Mouse (Mus musculus) heart, postnatal 0 days (tissue): ENCODE measurements around the gene Tmem268.

Source experiments
- CTCF ChIP-seq: IDR thresholded peaks from 2 replicates; pipeline ENCODE4 v1.5.1; 2016; ENCODE audit warnings: antibody characterized with exemption, control low read depth, low read depth
- EP300 ChIP-seq: IDR thresholded peaks from 2 replicates; pipeline ENCODE4 v1.6.1; 2016; ENCODE audit warnings: antibody characterized with exemption, low read depth

- TF ChIP-seq CTCF (no peak), EP300 (no peak)
These were observed 29.6 kb upstream of the Tmem268 start for GRCm38 (mm10) chr4:63528946-63529345.
